Mouse (Mus musculus): Measurements from ENCODE around the gene Fpr1. TPM values are rescaled to one million over a fixed set of nuclear protein-coding genes. Genes with fewer than 3 reads are reported as not detected.
"Not testable (repeated sequence)": the region's sequence is repeated elsewhere in the genome, so short reads cannot be mapped to it uniquely, and the experiment has no call there.

Gene Fpr1
- polyA plus RNA-seq, 1 experiment from 2014 or later = 13.7 TPM

DNA sequence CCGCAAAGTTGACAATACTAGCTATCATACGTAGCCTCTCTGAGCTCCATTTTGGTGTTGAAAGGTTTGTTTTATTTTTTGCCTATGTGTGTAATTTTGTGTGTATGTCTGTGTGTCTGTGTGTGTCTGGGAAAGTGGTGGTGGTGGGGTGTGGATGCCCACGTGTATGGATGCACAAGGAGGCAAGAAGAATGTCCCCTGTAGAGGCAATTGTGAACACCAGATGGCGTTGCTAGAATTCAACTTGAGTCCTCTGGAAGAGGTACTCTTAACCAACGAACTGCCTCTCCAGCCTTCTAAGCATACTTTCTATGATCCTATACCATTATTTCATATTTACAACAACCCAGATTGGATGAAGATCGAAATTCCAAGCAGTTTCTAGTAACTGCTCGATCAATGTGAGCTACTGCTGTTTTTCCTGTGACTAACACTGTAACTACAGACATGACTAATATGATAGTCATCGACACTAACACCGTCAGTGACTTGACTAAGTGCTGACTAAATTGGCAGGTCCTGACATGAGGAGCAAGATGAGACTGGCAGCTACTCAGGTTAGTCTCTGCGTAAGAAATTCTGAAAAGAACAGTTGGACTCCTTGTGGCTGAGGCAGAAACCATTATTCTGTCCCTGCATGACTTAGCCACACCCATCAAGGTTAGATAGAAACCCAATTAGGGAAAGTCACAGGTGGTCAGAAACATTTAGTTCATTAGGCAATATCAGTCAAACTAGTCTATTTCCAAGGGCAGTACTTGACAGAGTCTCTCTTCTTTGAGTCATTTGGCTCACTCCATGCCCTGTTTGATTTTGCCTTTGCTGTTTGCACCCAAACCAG lies 38.3 kb downstream of the Fpr1 start:
- Histone ChIP-seq H3K9me3 (ENCODE audit: low read length) (no peaks in the 10 kb centered on the region), H3K4me1 (ENCODE audit: insufficient read depth, low read depth, low read length) (no peaks in the 10 kb centered on the region), H3K27ac (ENCODE audit: low read length) (no peak overlapping the region), H3K9ac (replicated peaks; ENCODE audit: low read depth) (no peak overlapping the region), H3K4me2 (replicated peaks; ENCODE audit: low read depth, low read length) (no peak overlapping the region), H3K36me3 (ENCODE audit: insufficient read depth, low read length) (no peaks in the 10 kb centered on the region), H3K4me3 (ENCODE audit: low read depth, low read length) (no peak overlapping the region), H3K27me3 (replicated peaks; ENCODE audit: insufficient read depth, low read length) (no peaks in the 10 kb centered on the region)
- ATAC-seq (no peak), DNase-seq (ENCODE audit: low spot score) (peak; percentile 44)
- 74% methylated on average over 10 of the region's 10 CpGs for WGBS
- TF ChIP-seq CTCF (IDR thresholded peaks at IDR 0.05) (peak; percentile 59), EP300 (IDR thresholded peaks at IDR 0.05) (no peak)

DNA sequence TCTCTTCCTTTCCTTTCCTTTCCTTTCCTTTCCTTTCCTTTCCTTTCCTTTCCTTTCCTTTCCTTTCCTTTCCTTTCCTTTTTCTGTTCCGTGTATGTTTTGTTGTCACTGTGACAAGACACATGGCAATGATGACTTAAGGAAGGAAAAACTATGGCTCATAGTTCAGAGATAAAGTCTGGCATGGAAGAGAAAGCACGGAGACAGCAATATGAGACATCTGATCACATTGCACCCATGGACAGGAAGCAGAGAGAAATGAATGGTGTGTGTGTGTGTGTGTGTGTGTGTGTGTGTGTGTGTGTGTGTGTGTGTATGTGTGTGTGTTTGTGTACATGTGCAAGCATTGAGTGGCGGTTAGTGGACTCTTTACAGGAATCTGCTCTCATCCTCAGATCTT lies 39.1 kb downstream of the Fpr1 start:
- H3K4me2 ChIP-seq (replicated peaks; ENCODE audit: low read depth, low read length); H3K4me1 ChIP-seq (ENCODE audit: insufficient read depth, low read depth, low read length); DNase-seq (ENCODE audit: low spot score); ATAC-seq; H3K27ac ChIP-seq (ENCODE audit: low read length); H3K4me3 ChIP-seq (ENCODE audit: low read depth, low read length); H3K27me3 ChIP-seq (replicated peaks; ENCODE audit: insufficient read depth, low read length); H3K9ac ChIP-seq (replicated peaks; ENCODE audit: low read depth); H3K9me3 ChIP-seq (ENCODE audit: low read length); H3K36me3 ChIP-seq (ENCODE audit: insufficient read depth, low read length): not testable (repeated sequence)
- WGBS = 54% methylated on average over 3 of the region's 3 CpGs

GRCm38 (mm10) chr17:17843534-17844261 lies 40.0 kb downstream of the Fpr1 start:
- Histone ChIP-seq H3K27me3 (replicated peaks; ENCODE audit: insufficient read depth, low read length) (no peaks in the 10 kb centered on the region), H3K36me3 (ENCODE audit: insufficient read depth, low read length) (no peaks in the 10 kb centered on the region), H3K4me3 (ENCODE audit: low read depth, low read length) (no peak overlapping the region), H3K4me1 (ENCODE audit: insufficient read depth, low read depth, low read length) (no peaks in the 10 kb centered on the region), H3K9ac (replicated peaks; ENCODE audit: low read depth) (no peak overlapping the region), H3K9me3 (ENCODE audit: low read length) (no peaks in the 10 kb centered on the region), H3K4me2 (replicated peaks; ENCODE audit: low read depth, low read length) (no peak overlapping the region), H3K27ac (ENCODE audit: low read length) (no peak overlapping the region)
- no peak for TF ChIP-seq EP300 (IDR thresholded peaks at IDR 0.05)
- WGBS = 70% methylated on average over 27 of the region's 27 CpGs
- ATAC-seq = 0 out of 2 replicates have a peak, but pooled peaks have one; percentile 11
- no peak for DNase-seq (ENCODE audit: low spot score)

- DNase-seq (ENCODE audit: low spot score) (no peak), ATAC-seq (no peak)
- WGBS = 87% methylated on average over 7 of the region's 7 CpGs
- H3K27ac ChIP-seq (ENCODE audit: low read length) = no peak overlapping the region
- no peak overlapping the region for H3K4me2 ChIP-seq (replicated peaks; ENCODE audit: low read depth, low read length)
- no peak overlapping the region for H3K4me3 ChIP-seq (ENCODE audit: low read depth, low read length)
- H3K9ac ChIP-seq (replicated peaks; ENCODE audit: low read depth) = no peak overlapping the region
- TF ChIP-seq EP300 (IDR thresholded peaks at IDR 0.05) (no peak), CTCF (IDR thresholded peaks at IDR 0.05) (no peak)
- H3K27me3 ChIP-seq (replicated peaks; ENCODE audit: insufficient read depth, low read length) = no peaks in the 10 kb centered on the region
- no peaks in the 10 kb centered on the region for H3K9me3 ChIP-seq (ENCODE audit: low read length)
- H3K36me3 ChIP-seq (ENCODE audit: insufficient read depth, low read length) = no peaks in the 10 kb centered on the region
- peaks cover 5% of the 10 kb centered on the region; the same call in 1 of the 2 replicates for H3K4me1 ChIP-seq (ENCODE audit: insufficient read depth, low read depth, low read length)
Measured at GRCm38 (mm10) chr17:17840796-17841195, 42.9 kb downstream of the Fpr1 start.

- no peaks in the 10 kb centered on the region for H3K27me3 ChIP-seq (replicated peaks; ENCODE audit: insufficient read depth, low read length)
- no peak overlapping the region for H3K4me3 ChIP-seq (ENCODE audit: low read depth, low read length)
- no peak for ATAC-seq
- 91% methylated on average over 2 of the region's 2 CpGs for WGBS
- no peaks in the 10 kb centered on the region for H3K36me3 ChIP-seq (ENCODE audit: insufficient read depth, low read length)
- no peak overlapping the region for H3K9ac ChIP-seq (replicated peaks; ENCODE audit: low read depth)
- H3K4me1 ChIP-seq (ENCODE audit: insufficient read depth, low read depth, low read length) = peaks cover 13% of the 10 kb centered on the region; the same call in 1 of the 2 replicates
- H3K4me2 ChIP-seq (replicated peaks; ENCODE audit: low read depth, low read length) = no peak overlapping the region
- no peaks in the 10 kb centered on the region for H3K9me3 ChIP-seq (ENCODE audit: low read length)
- no peak for TF ChIP-seq EP300 (IDR thresholded peaks at IDR 0.05)
- H3K27ac ChIP-seq (ENCODE audit: low read length) = no peak overlapping the region
- DNase-seq (ENCODE audit: low spot score) = no peak
Measured at GRCm38 (mm10) chr17:17839276-17839675, 44.5 kb downstream of the Fpr1 start.

- H3K4me1 ChIP-seq (ENCODE audit: insufficient read depth, low read depth, low read length) = peaks cover 16% of the 10 kb centered on the region; the same call in 1 of the 2 replicates
- 2% methylated on average over 42 of the region's 43 CpGs for WGBS
- H3K27ac ChIP-seq (ENCODE audit: low read length) = peak overlapping the region; percentile 96
- peak overlapping the region; percentile 73 for H3K4me2 ChIP-seq (replicated peaks; ENCODE audit: low read depth, low read length)
- no peaks in the 10 kb centered on the region for H3K9me3 ChIP-seq (ENCODE audit: low read length)
- TF ChIP-seq EP300 (IDR thresholded peaks at IDR 0.05) (peak; percentile 83), CTCF (IDR thresholded peaks at IDR 0.05) (peak; percentile 90)
- H3K36me3 ChIP-seq (ENCODE audit: insufficient read depth, low read length) = no peaks in the 10 kb centered on the region
- no peaks in the 10 kb centered on the region for H3K27me3 ChIP-seq (replicated peaks; ENCODE audit: insufficient read depth, low read length)
- DNase-seq (ENCODE audit: low spot score) (peak; percentile 99), ATAC-seq (peak; percentile 99)
- H3K9ac ChIP-seq (replicated peaks; ENCODE audit: low read depth) = peak overlapping the region; percentile 43
- peak overlapping the region; percentile 50 for H3K4me3 ChIP-seq (ENCODE audit: low read depth, low read length)
Measured at GRCm38 (mm10) chr17:17837919-17838701, 45.6 kb downstream of the Fpr1 start.
